ENCODE assay signal across 40 mouse cellular contexts in the genomic region with DNA sequence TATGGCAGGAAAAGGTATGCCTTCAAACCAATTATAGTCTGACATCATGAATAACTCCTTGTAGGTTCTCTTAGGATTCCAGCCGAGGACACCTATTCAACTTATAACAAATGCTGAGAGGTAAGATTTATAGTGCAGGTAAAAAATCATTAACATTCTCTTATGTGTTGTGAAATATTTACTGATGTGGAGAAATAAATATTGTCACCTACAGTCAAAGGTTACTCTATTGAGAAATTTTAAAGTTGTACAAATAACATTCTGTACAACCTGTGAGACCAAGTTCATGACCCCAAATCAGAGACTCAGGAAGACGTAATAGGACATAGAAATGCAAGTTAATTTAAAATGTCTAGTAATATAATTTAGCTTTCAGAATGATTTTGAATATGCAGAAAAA. TPM values are rescaled to one million over a fixed set of nuclear protein-coding genes. Genes with fewer than 3 reads are reported as not detected.
"Had no signal": no experiment of that assay in that cellular context is flagged by ENCODE, and none has a peak within 500 bp of the region (broad histone marks: within the 10 kb centered on the region; RNA-seq: fewer than 3 reads in every experiment).

TSS of gene Sult2a1 (minus strand) at position 101 of the 400 bp plus-strand sequence.

RNA-seq across cellular contexts. Expression of gene Sult2a1, which starts in this region (rescaled TPM):
- total RNA-seq: heart, postnatal 10 days; heart, postnatal 14 days; heart, postnatal 25 days; heart, postnatal 36 days; heart, postnatal 4 days; hematopoietic stem cell, adult 5-6 weeks; hindbrain, postnatal 0 days; layer of hippocampus, adult 18-20 months; layer of hippocampus, adult 2 months; layer of hippocampus, adult 8-10 months; layer of hippocampus, postnatal 10 days; layer of hippocampus, postnatal 14 days; layer of hippocampus, postnatal 25 days; layer of hippocampus, postnatal 36 days; left cerebral cortex, adult 18-20 months had no signal
- polyA plus RNA-seq: heart, embryonic 10.5 days; heart, embryonic 11.5 days; heart, embryonic 12.5 days; heart, embryonic 13.5 days; heart, embryonic 14.5 days; heart, embryonic 15.5 days; heart, embryonic 16.5 days; heart, postnatal 0 days; hindbrain, embryonic 10.5 days; hindbrain, embryonic 11.5 days; hindbrain, embryonic 12.5 days; hindbrain, embryonic 13.5 days; hindbrain, embryonic 14.5 days; hindbrain, embryonic 15.5 days; hindbrain, embryonic 16.5 days; hindbrain, postnatal 0 days; inflammation-experienced regulatory T-cells, adult 6 months; intestine, embryonic 14.5 days; intestine, embryonic 15.5 days; intestine, postnatal 0 days; kidney, adult 2 months; kidney, embryonic 14.5 days; kidney, embryonic 15.5 days; kidney, embryonic 16.5 days; kidney, postnatal 0 days; large intestine, adult 2 months had no signal
